Mouse (Mus musculus) CH12.LX (cell line): ENCODE data around the gene Gtf2b. TPM values are rescaled to one million over a fixed set of nuclear protein-coding genes. Genes with fewer than 3 reads are reported as not detected.

Source experiments
- DNase-seq: peaks from one replicate; pipeline ENCODE4 v3.0.0-alpha.2; 2013; ENCODE audit errors: extremely low read depth
- H3K27ac ChIP-seq: 2 replicates; pipeline ENCODE4 v1.5.1; 2012; ENCODE audit warnings: low read depth, mild to moderate bottlenecking, control low read depth, moderate library complexity; ENCODE audit not compliant: insufficient read depth
- H3K27me3 ChIP-seq: replicated peaks from 2 replicates; pipeline ENCODE3; 2012; ENCODE audit warnings: inconsistent platforms
- H3K36me3 ChIP-seq, 2 experiments: replicated peaks in 1 of 2; 2 replicates each; pipeline versions ENCODE3 to v1.6.1; 2012; ENCODE audit warnings: inconsistent platforms in 1 of 2, low read length in 1 of 2, mild to moderate bottlenecking in 1 of 2, mixed read lengths in 1 of 2, moderate library complexity in 1 of 2; ENCODE audit not compliant: control insufficient read depth in 1 of 2, insufficient read depth in 1 of 2
- H3K4me1 ChIP-seq, 2 experiments: 2 replicates each; pipeline ENCODE4 v1.6.1; 2012; ENCODE audit warnings: inconsistent platforms in 1 of 2, moderate library complexity in 1 of 2; ENCODE audit not compliant: insufficient read depth in 2 of 2, control insufficient read depth in 1 of 2
- H3K4me2 ChIP-seq: 2 replicates; pipeline ENCODE4 v1.6.1; 2012; ENCODE audit warnings: low read depth, mild to moderate bottlenecking, control low read depth; ENCODE audit not compliant: poor library complexity, insufficient read depth, severe bottlenecking
- H3K4me3 ChIP-seq, 3 experiments: fragments of 150-350 bp in 1 of 3; sonication (generic) in 1 of 3; replicated peaks in 1 of 3; 2 replicates each; pipeline versions ENCODE3 to v1.5.1; 2011 to 2012; ENCODE audit warnings: low read depth in 2 of 3, low read length in 2 of 3, mild to moderate bottlenecking in 2 of 3, moderate library complexity in 2 of 3, control low read depth in 1 of 3, improper control_type of control experiment in 1 of 3, inconsistent platforms in 1 of 3, mixed read lengths in 1 of 3; ENCODE audit not compliant: poor library complexity in 1 of 3
- H3K79me2 ChIP-seq: replicated peaks from 2 replicates; pipeline ENCODE4 v1.6.1; 2012; ENCODE audit warnings: mild to moderate bottlenecking, moderate library complexity; ENCODE audit not compliant: control insufficient read depth, poor library complexity, insufficient read depth, severe bottlenecking; ENCODE audit errors: extremely low read depth
- H3K9ac ChIP-seq: 2 replicates; pipeline ENCODE4 v1.6.1; 2012; ENCODE audit warnings: low read depth, mild to moderate bottlenecking, control low read depth, moderate library complexity; ENCODE audit not compliant: insufficient read depth
- H3K9me3 ChIP-seq: replicated peaks from 2 replicates; pipeline ENCODE3; 2012; ENCODE audit warnings: low read length, inconsistent platforms, mixed read lengths
- CTCF ChIP-seq, 2 experiments: IDR thresholded peaks in 1 of 2; conservative IDR thresholded peaks in 1 of 2; 2 replicates each; pipeline ENCODE4 v1.5.1; 2011 to 2012; ENCODE audit warnings: low read depth in 2 of 2, low read length in 2 of 2, improper control_type of control experiment in 1 of 2, inconsistent platforms in 1 of 2, mild to moderate bottlenecking in 1 of 2, moderate library complexity in 1 of 2
- ELF1 ChIP-seq: IDR thresholded peaks from 2 replicates; pipeline ENCODE4 v1.6.1; 2014; ENCODE audit warnings: low read depth, mild to moderate bottlenecking, inconsistent platforms, low read length, improper control_type of control experiment
- MAX ChIP-seq: IDR thresholded peaks from 2 replicates; pipeline ENCODE4 v1.6.1; 2011; ENCODE audit warnings: low read length, improper control_type of control experiment
- MAZ ChIP-seq: IDR thresholded peaks from 2 replicates; pipeline ENCODE4 v1.6.1; 2012; ENCODE audit warnings: low read depth, mild to moderate bottlenecking, inconsistent platforms, low read length, improper control_type of control experiment, moderate library complexity
- MEF2A ChIP-seq: IDR thresholded peaks from 2 replicates; pipeline ENCODE4 v1.6.1; 2014; ENCODE audit warnings: low read depth, mild to moderate bottlenecking, inconsistent platforms, low read length, improper control_type of control experiment, borderline replicate concordance
- TBP ChIP-seq: conservative IDR thresholded peaks from 2 replicates; pipeline ENCODE4 v1.6.1; 2011; ENCODE audit warnings: low read depth, low read length, improper control_type of control experiment
- UBTF ChIP-seq: IDR thresholded peaks from 2 replicates; pipeline ENCODE4 v1.6.1; 2012; ENCODE audit warnings: low read depth, mild to moderate bottlenecking, inconsistent platforms, low read length, improper control_type of control experiment, moderate library complexity
- USF2 ChIP-seq: conservative IDR thresholded peaks from 2 replicates; pipeline ENCODE4 v1.6.1; 2011; ENCODE audit warnings: low read depth, low read length, improper control_type of control experiment
- ZC3H11A ChIP-seq: IDR thresholded peaks from 2 replicates; pipeline ENCODE4 v1.6.1; 2012; ENCODE audit warnings: low read depth, mild to moderate bottlenecking, inconsistent platforms, low read length, improper control_type of control experiment
- dilution Hi-C: fragments of 300-500 bp; cut with MboI; formaldehyde crosslinking; loops from 2 replicates; pipeline ENCODE4 v1.14.3; 2020; ENCODE audit warnings: low sequenced_read_pairs; ENCODE audit not compliant: extremely low pct_unique_long_range_greater_than_20kb, extremely low pct_ligation_motif_present
- in situ Hi-C: fragments of 300-500 bp; cut with MboI; formaldehyde crosslinking; loops from 3 replicates; pipeline ENCODE4 v1.14.3; 2019; ENCODE audit warnings: low sequenced_read_pairs, low pct_ligation_motif_present, low pct_unique_long_range_greater_than_20kb, mixed read lengths
- polyA plus RNA-seq: library from polyadenylated mRNA; unstranded; fragments of >175 nt; gene quantifications from 2 replicates; pipeline ENCODE4 v1.2.1, GENCODE M21; 2012; ENCODE audit warnings: low read depth; ENCODE audit not compliant: insufficient read length
- total RNA-seq, 2 experiments: library from RNA; depleted of rRNA; stranded (reverse); fragments of 300-350 nt in 1 of 2; fragments of >200 nt in 1 of 2; gene quantifications; 2 replicates each; pipeline ENCODE4 v1.2.3; 2012 to 2014

The Gtf2b gene
- total and polyA plus RNA-seq, 3 experiments: 120 to 297 (median 138) TPM

GRCm38 (mm10) chr3:142795587-142795986, 30.7 kb downstream of the Gtf2b start:
- dilution Hi-C loops: no loop called here
- peaks cover 53 to 85% of the 10 kb centered on the region in 2 experiments for H3K36me3 ChIP-seq

DNA sequence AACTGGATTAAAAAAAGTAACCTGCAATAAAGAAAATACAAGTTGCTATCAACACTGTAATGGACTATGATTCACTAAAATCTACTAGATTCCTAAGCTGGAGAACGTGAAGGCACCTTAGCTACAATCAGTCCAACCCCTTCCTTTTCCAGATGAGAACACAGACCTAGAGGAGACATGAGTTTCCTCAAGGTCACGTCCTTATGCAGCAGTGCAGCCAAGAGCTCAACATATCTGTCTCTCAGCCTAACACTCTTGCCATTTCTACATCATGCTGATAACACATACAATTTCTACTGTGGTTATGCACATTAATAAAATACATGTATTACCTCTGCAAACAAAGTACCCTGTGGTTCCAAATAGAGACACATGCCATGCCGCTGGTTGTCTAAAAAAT, 46.7 kb downstream of the Gtf2b start:
- dilution Hi-C loops: no loop called here
- DNase-seq: no peak
- H3K27me3 ChIP-seq: no peaks in the 10 kb centered on the region
- TF ChIP-seq TBP: no peak
- no peak for TF ChIP-seq ELF1
- TF ChIP-seq, all 38 proteins: peak for 0
- in situ Hi-C loops: no loop called here
- no peaks in the 10 kb centered on the region for H3K9me3 ChIP-seq
- H3K4me1 ChIP-seq: no peaks in the 10 kb centered on the region
- H3K4me3 ChIP-seq: no peak overlapping the region
- peaks cover 26 to 75% of the 10 kb centered on the region in 2 experiments for H3K36me3 ChIP-seq
- H3K4me2 ChIP-seq: no peak overlapping the region
- H3K9ac ChIP-seq: no peak overlapping the region
- no peak overlapping the region for H3K27ac ChIP-seq
- H3K79me2 ChIP-seq: no peaks in the 10 kb centered on the region

More at GRCm38 (mm10) chr3:142795587-142795986, 30.7 kb downstream of the Gtf2b start:
- Histone ChIP-seq H3K4me3 (no peak overlapping the region), H3K9ac (no peak overlapping the region), H3K9me3 (no peaks in the 10 kb centered on the region), H3K79me2 (no peaks in the 10 kb centered on the region), H3K4me2 (no peak overlapping the region), H3K27ac (no peak overlapping the region), H3K27me3 (no peaks in the 10 kb centered on the region), H3K4me1 (no peaks in the 10 kb centered on the region)
- in situ Hi-C loops: no loop called here
- no peak for TF ChIP-seq CTCF (conservative IDR thresholded peaks at IDR 0.05 in 1 of 2, IDR thresholded peaks at IDR 0.05 in 1 of 2; ENCODE audit: low read depth in 2 of 2, low read length in 2 of 2)
- no peak for TF ChIP-seq MAX
- TF ChIP-seq MAZ: no peak
- no peak for TF ChIP-seq UBTF
- TF ChIP-seq MEF2A: no peak
- TF ChIP-seq ZC3H11A: no peak
- DNase-seq: no peak

DNA sequence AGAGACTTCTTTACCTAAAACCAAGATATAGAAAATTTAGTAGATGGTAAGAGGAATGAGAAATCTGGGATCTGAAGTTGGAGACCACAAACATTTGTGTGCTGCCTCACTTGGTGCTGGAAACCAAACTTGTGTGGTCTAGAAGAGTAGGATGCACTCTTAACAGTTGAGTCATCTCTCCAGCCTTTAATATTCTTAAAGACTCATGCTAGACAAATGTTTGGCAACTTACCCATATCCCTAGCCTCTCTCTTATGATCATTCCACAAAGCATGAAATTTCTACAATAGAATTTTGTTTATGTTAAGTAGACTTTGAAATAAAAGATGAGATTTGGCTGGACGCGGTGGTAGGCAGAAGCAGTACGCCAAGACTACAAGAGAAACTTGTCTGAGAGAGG, 52.7 kb downstream of the Gtf2b start:
- no peaks in the 10 kb centered on the region for H3K4me1 ChIP-seq
- H3K9me3 ChIP-seq: no peaks in the 10 kb centered on the region
- no peak for TF ChIP-seq USF2
- no peak for DNase-seq
- H3K27ac ChIP-seq: no peak overlapping the region
- H3K27me3 ChIP-seq: no peaks in the 10 kb centered on the region
- in situ Hi-C loops (no loop called here), dilution Hi-C loops (no loop called here)
- no peak overlapping the region for H3K4me3 ChIP-seq
- no peak overlapping the region for H3K9ac ChIP-seq
- peaks cover 15 to 68% of the 10 kb centered on the region in 2 experiments for H3K36me3 ChIP-seq
- no peak overlapping the region for H3K4me2 ChIP-seq
- H3K79me2 ChIP-seq: no peaks in the 10 kb centered on the region
